8 mouse cellular contexts compared by ENCODE assay signal in genomic region chr12:69446468-69447321, GRCm38 (mm10).
DNase-seq lines count a peak whose midpoint lies in the region; ATAC-seq and TF ChIP-seq lines count a peak whose summit lies in the region.

No protein-coding gene starts in this region.

- no peak overlapping the region for H3ac ChIP-seq in myocyte (ENCODE audit: control insufficient read depth, insufficient read length)

- WGBS in liver, embryonic 13.5 days (ENCODE audit: insufficient replicate concordance): 21% methylated on average over 17 of the region's 17 CpGs

- no peak overlapping the region for H3K9ac ChIP-seq in liver, embryonic 13.5 days

- H3K9me3 ChIP-seq in liver, embryonic 13.5 days (replicated peaks): no peaks in the 10 kb centered on the region

- no peak for TF ChIP-seq POLR2A in myocyte (IDR thresholded peaks at IDR 0.05; ENCODE audit: insufficient read length, low read depth)

- peak overlapping the region; percentile 10 for H3K4me2 ChIP-seq in liver, embryonic 13.5 days
- H3K4me2 ChIP-seq in myocyte (ENCODE audit: low read depth): peak overlapping the region; percentile 77

- DNase-seq in cerebellum, adult 18-20 months: peak; percentile 13 to 31
- DNase-seq in cerebellum, adult 11 months: no peak
- DNase-seq in c-Kit-positive CD71-negative TER-119-negative erythroid progenitor cells, embryonic 14.5 days (ENCODE audit: low read depth): peak; percentile 57
- DNase-seq in gastrocnemius, postnatal 25 days: peak; percentile 70
- DNase-seq in induced T-regulatory cell, adult 2 months (ENCODE audit: low read depth): peak; percentile 88
- DNase-seq in liver, embryonic 13.5 days: no peak
- DNase-seq in testis, postnatal 14 days (ENCODE audit: low spot score): peak; percentile 59

- peaks cover 15% of the 10 kb centered on the region for H3K27me3 ChIP-seq in liver, embryonic 13.5 days
- no peaks in the 10 kb centered on the region for H3K27me3 ChIP-seq in myocyte (ENCODE audit: control insufficient read depth, insufficient read depth, insufficient read length)

- no peak overlapping the region; the same call in 1 of the 2 replicates for H3K4me3 ChIP-seq in liver, embryonic 13.5 days (replicated peaks)
- peak overlapping the region; percentile 3 for H3K4me3 ChIP-seq in myocyte

- no peak overlapping the region for H3K27ac ChIP-seq in liver, embryonic 13.5 days

- 0 out of 2 replicates have a peak, but pooled peaks have one; percentile 26 for ATAC-seq in liver, embryonic 13.5 days (ENCODE audit: low read depth)

- no peaks in the 10 kb centered on the region for H3K79me2 ChIP-seq in myocyte (ENCODE audit: control insufficient read depth, insufficient read depth)

- no peaks in the 10 kb centered on the region for H3K36me3 ChIP-seq in liver, embryonic 13.5 days
- no peaks in the 10 kb centered on the region for H3K36me3 ChIP-seq in myocyte (ENCODE audit: control insufficient read depth, insufficient read depth)

- H3K4me1 ChIP-seq in liver, embryonic 13.5 days (replicated peaks): peaks cover 18% of the 10 kb centered on the region

TF ChIP-seq in myocyte, 11 proteins besides CTCF, POLR2A, EP300 and RAD21:
- no peak for TF ChIP-seq POLR2AphosphoS2 (IDR thresholded peaks at IDR 0.05; ENCODE audit: insufficient read length, low read depth)
- TF ChIP-seq MYOG (IDR thresholded peaks at IDR 0.05; ENCODE audit: control insufficient read depth in 1 of 3, insufficient read depth in 1 of 3, insufficient read length in 2 of 3, low read depth in 2 of 3): no peak
- no peak for TF ChIP-seq REST (IDR thresholded peaks at IDR 0.05; ENCODE audit: insufficient read depth, insufficient read length)
- TF ChIP-seq MYOD1 (IDR thresholded peaks at IDR 0.05; ENCODE audit: control insufficient read depth in 1 of 3, insufficient read length in 2 of 3, low read depth in 2 of 3): no peak

Comparison
In these comparisons a context has a peak if more than half of its experiments do, and no peak if none do; other contexts are left out.
1. DNase-seq: peak in cerebellum, adult 18-20 months (2 of 2), c-Kit-positive CD71-negative TER-119-negative erythroid progenitor cells, embryonic 14.5 days (single experiment), gastrocnemius, postnatal 25 days (single experiment), induced T-regulatory cell, adult 2 months (single experiment) and testis, postnatal 14 days (single experiment); none in cerebellum, adult 11 months (single experiment) and liver, embryonic 13.5 days (single experiment).